Mouse (Mus musculus) lung, postnatal 36 days (tissue): Measurements from ENCODE around the gene Tnfaip8l2.
"Not testable (repeated sequence)": the region's sequence is repeated elsewhere in the genome, so short reads cannot be mapped to it uniquely, and the experiment has no call there.

Source experiments
- DNase-seq: peaks from one replicate; pipeline ENCODE4 v3.0.0; 2022; ENCODE audit warnings: mixed read lengths

Tnfaip8l2 gene

DNA sequence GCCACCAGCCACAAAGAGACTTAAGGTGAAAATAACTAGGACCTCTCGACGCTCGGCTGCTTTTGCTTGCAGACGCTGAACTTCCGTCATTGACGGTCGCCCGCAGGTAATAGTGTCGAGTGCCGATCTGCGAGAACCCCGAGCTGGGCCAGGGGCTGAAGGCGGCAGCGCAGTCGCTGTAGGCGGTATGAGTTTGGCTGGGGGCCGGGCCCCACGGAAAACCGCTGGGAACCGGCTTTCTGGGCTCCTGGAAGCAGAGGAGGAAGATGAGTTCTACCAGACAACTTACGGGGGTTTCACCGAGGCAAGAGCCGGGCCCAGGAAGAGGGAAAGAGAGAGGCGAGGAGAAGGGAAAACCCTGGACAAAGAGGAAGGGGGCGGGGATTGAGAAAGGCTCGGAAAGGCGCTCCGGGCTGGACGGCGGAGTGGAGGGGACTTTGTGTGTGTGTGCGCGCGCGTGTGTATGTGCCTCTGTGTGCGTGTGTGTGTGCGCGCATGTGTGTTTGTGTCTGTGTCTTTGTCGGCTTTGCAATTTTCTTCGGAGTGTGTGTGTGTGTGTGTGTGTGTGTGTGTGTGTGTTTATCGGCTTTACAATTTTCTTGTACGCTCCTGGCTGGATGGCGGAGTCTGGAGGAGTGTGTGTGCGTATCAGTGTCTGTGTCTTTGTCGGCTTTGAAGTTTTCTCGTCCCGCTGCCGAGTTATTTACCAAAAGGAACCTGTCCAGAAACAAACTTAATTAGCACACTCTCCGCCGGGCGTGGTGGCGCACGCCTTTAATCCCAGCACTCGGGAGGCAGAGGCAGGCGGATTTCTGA lies 31.0 kb downstream of the Tnfaip8l2 start, which contains the start of gene Vps72:
TSS of gene Vps72 (plus strand) at position 112 of the 816 bp plus-strand sequence.
- peak; percentile 94 for DNase-seq

GRCm38 (mm10) chr3:95107898-95108297 lies 34.3 kb downstream of the Tnfaip8l2 start:
- peak; percentile 39 for DNase-seq

GRCm38 (mm10) chr3:95107308-95107707 lies 34.9 kb downstream of the Tnfaip8l2 start:
- DNase-seq = not testable (repeated sequence)

- peak; percentile 98 for DNase-seq
These were observed 35.6 kb downstream of the Tnfaip8l2 start, which contains the start of gene Pip5k1a for GRCm38 (mm10) chr3:95106338-95107117. Pip5k1a (minus strand) TSS chr3:95106930.

DNA sequence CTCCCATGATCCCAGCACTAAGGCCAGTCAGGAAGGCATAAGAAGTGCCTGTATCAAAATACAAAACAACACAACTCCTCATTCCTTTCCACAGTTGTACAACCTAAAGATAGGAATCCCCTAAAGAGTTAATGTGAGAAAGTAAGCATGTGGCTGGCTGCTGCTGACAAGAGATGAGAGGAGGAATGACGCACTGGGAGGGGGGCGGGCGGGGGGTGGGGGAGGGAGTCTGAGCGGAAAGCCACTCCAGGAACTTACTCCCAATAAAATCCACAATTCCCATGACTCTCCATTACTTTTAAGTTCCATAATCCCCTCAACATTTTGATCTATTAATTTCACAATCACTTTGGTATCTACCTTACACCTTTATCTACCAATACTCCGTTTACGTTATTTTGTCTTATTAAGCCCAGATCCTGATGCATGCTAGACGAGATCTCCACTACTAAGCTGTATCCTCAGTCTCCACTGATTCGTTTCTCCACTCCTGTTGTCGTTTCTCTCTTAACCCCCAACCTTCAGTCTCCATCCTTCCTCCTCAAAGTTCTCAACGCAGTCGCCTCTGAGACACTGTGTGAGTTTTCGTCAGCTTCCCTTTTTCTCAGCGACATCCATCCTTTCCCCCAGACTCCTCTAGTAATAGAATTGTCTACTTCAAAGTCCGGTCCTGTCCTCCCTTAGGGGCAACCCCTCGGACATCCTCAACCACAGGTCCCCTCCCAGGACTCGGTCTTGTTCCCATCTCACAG lies 36.4 kb downstream of the Tnfaip8l2 start:
- no peak for DNase-seq

- no peak for DNase-seq
These were observed 37.0 kb downstream of the Tnfaip8l2 start for GRCm38 (mm10) chr3:95105121-95105520.

- DNase-seq = no peak
These were observed 41.3 kb downstream of the Tnfaip8l2 start for GRCm38 (mm10) chr3:95100854-95101253.
